Mouse (Mus musculus) heart, postnatal 0 days (tissue): ENCODE measurements around the gene Cabin1. TPM values are rescaled to one million over a fixed set of nuclear protein-coding genes. Genes with fewer than 3 reads are reported as not detected.

Source experiments
- ATAC-seq: fragments of 200-750 bp; cut with Nextera tagmentation; 2 replicates; pipeline ENCODE4 v1.8.0; 2017; ENCODE audit warnings: low read depth, moderate number of reproducible peaks, moderate library complexity; ENCODE audit not compliant: insufficient read depth
- DNase-seq: peaks from one replicate; pipeline ENCODE4 v3.0.0-alpha.2; 2016; ENCODE audit warnings: low spot score
- H3K27ac ChIP-seq: fragments of 300-500 bp; sonication (generic); 2 replicates; pipeline ENCODE4 v1.5.1; 2014; ENCODE audit warnings: low read depth, mild to moderate bottlenecking
- H3K27me3 ChIP-seq: fragments of 300-500 bp; sonication (generic); 2 replicates; pipeline ENCODE4 v1.6.1; 2014; ENCODE audit warnings: low read length, mixed read lengths; ENCODE audit not compliant: control insufficient read depth, insufficient read depth
- H3K36me3 ChIP-seq: fragments of 300-500 bp; sonication (generic); replicated peaks from 2 replicates; pipeline ENCODE4 v1.6.1; 2014; ENCODE audit warnings: low read length, mixed read lengths; ENCODE audit not compliant: control insufficient read depth, insufficient read depth
- H3K4me1 ChIP-seq: fragments of 300-500 bp; sonication (generic); 2 replicates; pipeline ENCODE4 v1.6.1; 2014; ENCODE audit warnings: antibody characterized with exemption; ENCODE audit not compliant: control insufficient read depth, insufficient read depth
- H3K4me2 ChIP-seq: fragments of 300-500 bp; sonication (generic); 2 replicates; pipeline ENCODE4 v1.6.1; 2014; ENCODE audit warnings: low read depth, mild to moderate bottlenecking, low read length, moderate library complexity
- H3K4me3 ChIP-seq: fragments of 300-500 bp; sonication (generic); 2 replicates; pipeline ENCODE4 v1.5.1; 2014; ENCODE audit warnings: low read depth, low read length
- H3K9ac ChIP-seq: fragments of 300-500 bp; sonication (generic); replicated peaks from 2 replicates; pipeline ENCODE4 v1.6.1; 2014; ENCODE audit warnings: low read depth, low read length, mixed read lengths
- H3K9me3 ChIP-seq: fragments of 300-500 bp; sonication (generic); replicated peaks from 2 replicates; pipeline ENCODE4 v1.6.1; 2016; ENCODE audit warnings: low read length; ENCODE audit not compliant: control insufficient read depth
- CTCF ChIP-seq: IDR thresholded peaks from 2 replicates; pipeline ENCODE4 v1.5.1; 2016; ENCODE audit warnings: antibody characterized with exemption, control low read depth, low read depth
- EP300 ChIP-seq: IDR thresholded peaks from 2 replicates; pipeline ENCODE4 v1.6.1; 2016; ENCODE audit warnings: antibody characterized with exemption, low read depth
- WGBS: fragments of 180-500 bp; shearing (Covaris S2); extraction: QIAGEN DNeasy Blood & Tissue Kit; methylation state at CpG from one replicate; pipeline ENCODE4 v1.1.7; 2014; 5-methylcytosine and 5-hydroxymethylcytosine counted together
- polyA plus RNA-seq: library from polyadenylated mRNA; unstranded; fragments of >200 nt; fragmentation: Nextera tagmentation; extraction: Ambion mirVana; gene quantifications from 2 replicates; pipeline ENCODE4 v1.2.1, GENCODE M21; 2015
- total RNA-seq: library from RNA; depleted of rRNA; stranded (reverse); fragments of >200 nt; gene quantifications from 2 replicates; pipeline ENCODE4 v1.2.3, GENCODE M21; 2014; ENCODE audit warnings: low replicate concordance

Gene Cabin1
- total and polyA plus RNA-seq, 2 experiments from 2014 or later = 14.0 to 194 TPM

GRCm38 (mm10) chr10:75703504-75703903 is 60.6 kb downstream of the Cabin1 start:
- Histone ChIP-seq H3K9me3 (no peaks in the 10 kb centered on the region), H3K36me3 (peaks cover 22% of the 10 kb centered on the region), H3K27ac (peak overlapping the region; percentile 64), H3K4me1 (peaks cover 17% of the 10 kb centered on the region), H3K27me3 (no peaks in the 10 kb centered on the region), H3K9ac (no peak overlapping the region), H3K4me2 (no peak overlapping the region), H3K4me3 (no peak overlapping the region)
- DNase-seq (peak; percentile 20), ATAC-seq (no peak)
- WGBS = 58% methylated on average over 1 of the region's 1 CpGs
- TF ChIP-seq EP300 (no peak), CTCF (peak; percentile 49)

GRCm38 (mm10) chr10:75702494-75702893 is 61.6 kb downstream of the Cabin1 start:
- Histone ChIP-seq H3K4me3 (no peak overlapping the region), H3K9ac (no peak overlapping the region), H3K27ac (no peak overlapping the region), H3K36me3 (peaks cover 32% of the 10 kb centered on the region), H3K4me2 (no peak overlapping the region), H3K9me3 (no peaks in the 10 kb centered on the region), H3K27me3 (no peaks in the 10 kb centered on the region), H3K4me1 (peaks cover 17% of the 10 kb centered on the region)
- DNase-seq (no peak), ATAC-seq (no peak)
- TF ChIP-seq EP300 (no peak), CTCF (no peak)
- whole genome bisulfite sequencing = 89% methylated on average over 2 of the region's 2 CpGs

- Histone ChIP-seq H3K9ac (no peak overlapping the region), H3K36me3 (peaks cover 42% of the 10 kb centered on the region), H3K27me3 (no peaks in the 10 kb centered on the region), H3K4me3 (no peak overlapping the region), H3K4me2 (no peak overlapping the region), H3K4me1 (peaks cover 17% of the 10 kb centered on the region), H3K9me3 (no peaks in the 10 kb centered on the region), H3K27ac (no peak overlapping the region)
- no peak for DNase-seq
- no peak for ATAC-seq
- WGBS = 88% methylated on average over 6 of the region's 6 CpGs
- no peak for TF ChIP-seq CTCF
- no peak for TF ChIP-seq EP300
Observed at GRCm38 (mm10) chr10:75701280-75701679, 62.9 kb downstream of the Cabin1 start.

- no peak overlapping the region for H3K9ac ChIP-seq
- peaks cover 74% of the 10 kb centered on the region for H3K36me3 ChIP-seq
- H3K4me2 ChIP-seq = no peak overlapping the region
- H3K4me3 ChIP-seq = no peak overlapping the region
- no peaks in the 10 kb centered on the region for H3K27me3 ChIP-seq
- no peaks in the 10 kb centered on the region for H3K4me1 ChIP-seq
- DNase-seq (no peak), ATAC-seq (no peak)
- WGBS = 83% methylated on average over 3 of the region's 3 CpGs
- TF ChIP-seq EP300 (no peak), CTCF (no peak)
- no peak overlapping the region for H3K27ac ChIP-seq
- H3K9me3 ChIP-seq = no peaks in the 10 kb centered on the region
Observed at GRCm38 (mm10) chr10:75697693-75698092, 66.4 kb downstream of the Cabin1 start.

- no peaks in the 10 kb centered on the region for H3K9me3 ChIP-seq
- no peak overlapping the region for H3K27ac ChIP-seq
- H3K4me3 ChIP-seq = no peak overlapping the region
- WGBS = 75% methylated on average over 7 of the region's 7 CpGs
- H3K4me2 ChIP-seq = no peak overlapping the region
- ATAC-seq = no peak
- TF ChIP-seq CTCF (no peak), EP300 (no peak)
- no peaks in the 10 kb centered on the region for H3K27me3 ChIP-seq
- no peak for DNase-seq
- H3K36me3 ChIP-seq = peaks cover 78% of the 10 kb centered on the region
- no peak overlapping the region for H3K9ac ChIP-seq
- no peaks in the 10 kb centered on the region for H3K4me1 ChIP-seq
Observed at GRCm38 (mm10) chr10:75696597-75697355, 67.4 kb downstream of the Cabin1 start.

GRCm38 (mm10) chr10:75695521-75695920 is 68.6 kb downstream of the Cabin1 start:
- DNase-seq = no peak
- no peak for ATAC-seq
- 90% methylated on average over 2 of the region's 2 CpGs for WGBS
- H3K27me3 ChIP-seq = no peaks in the 10 kb centered on the region
- H3K36me3 ChIP-seq = peaks cover 90% of the 10 kb centered on the region
- H3K4me3 ChIP-seq = no peak overlapping the region
- H3K9ac ChIP-seq = no peak overlapping the region
- H3K9me3 ChIP-seq = no peaks in the 10 kb centered on the region
- H3K4me2 ChIP-seq = no peak overlapping the region
- TF ChIP-seq EP300 = no peak
- no peak overlapping the region for H3K27ac ChIP-seq
- no peaks in the 10 kb centered on the region for H3K4me1 ChIP-seq
